Comparison of ENCODE assay signal across 34 mouse cellular contexts in the genomic region with DNA sequence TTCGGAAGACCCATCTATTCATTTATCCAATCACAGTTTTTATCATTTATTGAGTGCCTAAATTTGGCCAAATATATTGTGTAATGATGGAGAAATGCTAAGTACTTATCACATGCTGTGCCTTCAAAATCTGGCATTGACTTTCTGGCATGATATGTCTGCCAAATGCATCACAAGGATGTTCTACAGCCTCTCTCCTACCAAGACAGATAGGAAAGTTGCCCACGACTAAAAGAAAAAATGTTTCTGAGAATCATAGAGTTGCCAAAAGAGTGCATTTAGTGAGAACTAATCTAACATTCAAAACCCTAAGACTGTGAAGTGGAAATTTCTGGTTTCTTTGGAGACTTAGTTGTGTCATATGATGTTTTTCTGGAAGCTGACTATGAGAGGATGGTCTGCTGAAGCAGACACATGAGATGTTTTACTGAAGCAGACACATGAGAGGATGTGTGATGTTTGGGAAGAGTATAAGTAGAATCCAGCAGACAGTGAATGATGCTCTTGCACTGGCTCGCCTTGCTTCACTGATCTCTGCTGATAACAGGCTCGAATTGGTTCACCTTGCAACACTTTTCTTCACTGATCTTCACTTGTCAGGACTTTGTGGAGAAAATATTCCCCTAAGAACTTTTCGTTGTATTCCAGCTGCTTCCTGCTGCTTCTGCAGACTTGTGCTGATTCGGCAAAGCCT. TPM values are rescaled to one million over a fixed set of nuclear protein-coding genes. Genes with fewer than 3 reads are reported as not detected.
DNase-seq lines count a peak whose midpoint lies in the region; ATAC-seq and TF ChIP-seq lines count a peak whose summit lies in the region.
"Had no signal": no experiment of that assay in that cellular context is flagged by ENCODE, and none has a peak within 500 bp of the region (broad histone marks: within the 10 kb centered on the region; RNA-seq: fewer than 3 reads in every experiment).

No protein-coding gene starts in this region.

- no peaks in the 10 kb centered on the region for H3K36me3 ChIP-seq in forebrain, embryonic 13.5 days (ENCODE audit: poor library complexity, severe bottlenecking)
- no peaks in the 10 kb centered on the region for H3K36me3 ChIP-seq in forebrain, embryonic 12.5 days (replicated peaks)
- H3K36me3 ChIP-seq: embryonic facial prominence, embryonic 13.5 days; G1E; heart, embryonic 13.5 days; kidney, embryonic 15.5 days; midbrain, embryonic 10.5 days; midbrain, embryonic 15.5 days had no signal

- intact Hi-C loops in heart, postnatal 25 days (cut with DNase I), result no loop called here
- intact Hi-C loops in left cerebral cortex, adult 2 months (cut with DNase I), result no loop called here
- intact Hi-C loops in left cerebral cortex, postnatal 36 days (cut with DNase I), result no loop called here

- TF ChIP-seq CTCF in left cerebral cortex, adult 2 months (IDR thresholded peaks at IDR 0.05), result no peak

- ATAC-seq in forebrain, embryonic 13.5 days, result peak; percentile 17; the same call in 1 of the 2 replicates
- no peak for ATAC-seq in forebrain, embryonic 12.5 days (ENCODE audit: low FRiP score)
- no peak for ATAC-seq in monocyte, adult 5-6 weeks (replicated peaks; ENCODE audit: insufficient number of reproducible peaks, low FRiP score, low TSS enrichment, poor library complexity, severe bottlenecking)
- ATAC-seq: midbrain, embryonic 15.5 days had no signal

- no peak overlapping the region for H3K9ac ChIP-seq in forebrain, embryonic 13.5 days
- H3K9ac ChIP-seq in forebrain, embryonic 12.5 days, result no peak overlapping the region
- H3K9ac ChIP-seq: embryonic facial prominence, embryonic 13.5 days; heart, embryonic 13.5 days; kidney, embryonic 15.5 days; liver, embryonic 14.5 days; midbrain, embryonic 15.5 days had no signal

- H3K9me3 ChIP-seq in forebrain, embryonic 13.5 days (replicated peaks), result no peaks in the 10 kb centered on the region
- H3K9me3 ChIP-seq in forebrain, embryonic 12.5 days, result no peaks in the 10 kb centered on the region
- H3K9me3 ChIP-seq: embryonic facial prominence, embryonic 13.5 days; G1E; heart, embryonic 13.5 days; kidney, embryonic 15.5 days; midbrain, embryonic 10.5 days; midbrain, embryonic 15.5 days had no signal

- peak; percentile 89 for DNase-seq in heart, adult 11 months
- no peak for DNase-seq in heart, postnatal 25 days (ENCODE audit: low spot score)
- no peak for DNase-seq in left cerebral cortex, adult 2 months (ENCODE audit: extremely low spot score in 1 of 2, low spot score in 2 of 2)
- DNase-seq in left cerebral cortex, postnatal 36 days (ENCODE audit: low spot score in 2 of 2), result no peak
- no peak for DNase-seq in cerebellum, postnatal 14 days
- DNase-seq: adrenal gland, adult 8-10 months; cerebellum, adult 11-12 months; cerebellum, adult 9-11 months; kidney, adult 18-20 months; kidney, postnatal 36 days; liver; lung, adult 2 months; lung, postnatal 10 days; right cerebral cortex, postnatal 25 days; spleen, adult 18-20 months; thymus, adult 2 months; thymus, postnatal 36 days had no signal

- no peak overlapping the region for H3K4me2 ChIP-seq in forebrain, embryonic 13.5 days
- H3K4me2 ChIP-seq in forebrain, embryonic 12.5 days, result no peak overlapping the region
- H3K4me2 ChIP-seq: embryonic facial prominence, embryonic 13.5 days; heart, embryonic 13.5 days; kidney, embryonic 15.5 days; midbrain, embryonic 15.5 days had no signal

- 83% methylated on average over 6 of the region's 6 CpGs for WGBS in forebrain, embryonic 13.5 days
- 88% methylated on average over 6 of the region's 6 CpGs for WGBS in forebrain, embryonic 12.5 days

- no peak overlapping the region for H3K27ac ChIP-seq in forebrain, embryonic 13.5 days
- no peak overlapping the region for H3K27ac ChIP-seq in forebrain, embryonic 12.5 days
- H3K27ac ChIP-seq in left cerebral cortex, adult 2 months, result peak overlapping the region; percentile 57
- H3K27ac ChIP-seq: embryonic facial prominence, embryonic 13.5 days; heart, embryonic 13.5 days; kidney, embryonic 15.5 days; layer of hippocampus, adult 2 months; liver, embryonic 14.5 days; midbrain, embryonic 10.5 days; midbrain, embryonic 15.5 days; stomach, postnatal 0 days had no signal

- H3K4me1 ChIP-seq in forebrain, embryonic 13.5 days, result peaks cover 10% of the 10 kb centered on the region
- H3K4me1 ChIP-seq in forebrain, embryonic 12.5 days, result peaks cover 9% of the 10 kb centered on the region; the same call in 1 of the 2 replicates
- H3K4me1 ChIP-seq: embryonic facial prominence, embryonic 13.5 days; heart, embryonic 13.5 days; kidney, embryonic 15.5 days; midbrain, embryonic 10.5 days; midbrain, embryonic 15.5 days had no signal

- no peak overlapping the region for H3K4me3 ChIP-seq in forebrain, embryonic 13.5 days
- no peak overlapping the region for H3K4me3 ChIP-seq in forebrain, embryonic 12.5 days (replicated peaks)
- no peak overlapping the region for H3K4me3 ChIP-seq in left cerebral cortex, adult 2 months
- H3K4me3 ChIP-seq: embryonic facial prominence, embryonic 13.5 days; heart, embryonic 13.5 days; kidney, embryonic 15.5 days; layer of hippocampus, adult 2 months; midbrain, embryonic 10.5 days; midbrain, embryonic 15.5 days had no signal

- no peaks in the 10 kb centered on the region for H3K27me3 ChIP-seq in forebrain, embryonic 13.5 days
- no peaks in the 10 kb centered on the region for H3K27me3 ChIP-seq in forebrain, embryonic 12.5 days
- H3K27me3 ChIP-seq: embryonic facial prominence, embryonic 13.5 days; heart, embryonic 13.5 days; kidney, embryonic 15.5 days; midbrain, embryonic 15.5 days had no signal

RNA-seq across cellular contexts. Expression of a gene that starts 59.9 kb away (rescaled TPM):
- 0.06 TPM in 2 replicates for polyA plus RNA-seq in forebrain, embryonic 13.5 days (2015; fragmentation: Nextera tagmentation; extraction: Ambion mirVana)
- not detected in 2 replicates for polyA plus RNA-seq in forebrain, embryonic 12.5 days (2016; fragmentation: Nextera tagmentation; extraction: Ambion mirVana)
- 1 to 10 TPM; 1.6 to 2.3 TPM for total RNA-seq in heart, postnatal 25 days (2021)
- under 1 TPM; 0.65 to 0.81 TPM for total RNA-seq in left cerebral cortex, adult 2 months (2021)
- total RNA-seq in left cerebral cortex, postnatal 36 days (2021), result 1 to 10 TPM in 1 of 2 experiments, under 1 TPM in 1; 0.86 to 1.2 TPM
- total RNA-seq in monocyte, adult 5-6 weeks (2017), result not detected in 3 replicates
- total RNA-seq: common myeloid progenitor, adult 5-6 weeks; neutrophil, adult 5-6 weeks had no signal
- polyA plus RNA-seq: C2C12; embryonic facial prominence, embryonic 13.5 days; G1E; hindbrain, embryonic 11.5 days; limb, embryonic 11.5 days; midbrain, embryonic 10.5 days had no signal
